Mouse (Mus musculus): ENCODE data around the gene Spast. TPM values are rescaled to one million over a fixed set of nuclear protein-coding genes. Genes with fewer than 3 reads are reported as not detected.
"Not testable (repeated sequence)": the region's sequence is repeated elsewhere in the genome, so short reads cannot be mapped to it uniquely, and the experiment has no call there.

Gene Spast
- polyA plus RNA-seq, 1 experiment from 2014 or later: 10.8 TPM

GRCm38 (mm10) chr17:74322400-74323054, 16.3 kb upstream of the Spast start:
- no peaks in the 10 kb centered on the region for H3K27me3 ChIP-seq (ENCODE audit: control insufficient read depth, insufficient read depth, low read depth, low read length)
- H3K27ac ChIP-seq (ENCODE audit: low read length): no peak overlapping the region
- no peak overlapping the region for H3K4me2 ChIP-seq (ENCODE audit: low read depth, low read length)
- no peaks in the 10 kb centered on the region for H3K4me1 ChIP-seq (replicated peaks; ENCODE audit: control insufficient read depth, insufficient read depth, low read length)
- ATAC-seq (ENCODE audit: low read depth): no peak
- no peak overlapping the region for H3K4me3 ChIP-seq (ENCODE audit: low read length)
- no peaks in the 10 kb centered on the region for H3K36me3 ChIP-seq (ENCODE audit: control insufficient read depth, insufficient read depth, low read length)
- H3K9me3 ChIP-seq (ENCODE audit: control insufficient read depth, low read length): no peaks in the 10 kb centered on the region
- H3K9ac ChIP-seq (ENCODE audit: low read length): no peak overlapping the region
- WGBS: 47% methylated on average over 5 of the region's 5 CpGs

- H3K9me3 ChIP-seq (ENCODE audit: control insufficient read depth, low read length): no peaks in the 10 kb centered on the region
- H3K27me3 ChIP-seq (ENCODE audit: control insufficient read depth, insufficient read depth, low read depth, low read length): no peaks in the 10 kb centered on the region
- H3K36me3 ChIP-seq (ENCODE audit: control insufficient read depth, insufficient read depth, low read length): no peaks in the 10 kb centered on the region
- H3K27ac ChIP-seq (ENCODE audit: low read length): no peak within 1 kb of the TSS
- no peaks in the 10 kb centered on the region for H3K4me1 ChIP-seq (replicated peaks; ENCODE audit: control insufficient read depth, insufficient read depth, low read length)
- WGBS: 69% methylated on average over 2 of the region's 2 CpGs
- H3K4me2 ChIP-seq (ENCODE audit: low read depth, low read length): no peak within 1 kb of the TSS
- no peak for ATAC-seq (ENCODE audit: low read depth)
- H3K9ac ChIP-seq (ENCODE audit: low read length): no peak within 1 kb of the TSS
- no peak within 1 kb of the TSS for H3K4me3 ChIP-seq (ENCODE audit: low read length)
These were observed 14.9 kb upstream of the Spast start, which contains the start of gene Dpy30 for GRCm38 (mm10) chr17:74323844-74324243. Gene Dpy30 (minus strand): TSS chr17:74323944.

DNA sequence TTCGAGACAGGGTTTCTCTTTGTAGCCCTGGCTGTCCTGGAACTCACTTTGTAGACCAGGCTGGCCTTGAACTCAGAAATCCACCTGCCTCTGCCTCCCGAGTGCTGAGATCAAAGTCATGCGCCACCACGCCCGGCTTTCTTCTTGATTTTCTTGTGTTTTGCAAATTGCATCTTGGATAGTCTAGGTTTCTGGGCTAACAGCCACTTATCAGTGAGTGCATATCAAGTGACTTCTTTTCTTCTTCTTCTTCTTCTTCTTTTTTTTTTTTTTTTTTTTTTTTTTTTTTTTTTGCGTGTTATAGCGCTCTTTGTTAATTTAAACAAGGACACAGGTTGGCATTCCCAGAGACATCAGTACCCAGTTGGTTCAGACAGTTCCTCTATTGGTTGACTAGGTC, 11.6 kb upstream of the Spast start:
- H3K9me3 ChIP-seq (ENCODE audit: control insufficient read depth, low read length); H3K4me2 ChIP-seq (ENCODE audit: low read depth, low read length); H3K4me3 ChIP-seq (ENCODE audit: low read length); H3K27ac ChIP-seq (ENCODE audit: low read length); H3K9ac ChIP-seq (ENCODE audit: low read length); H3K4me1 ChIP-seq (replicated peaks; ENCODE audit: control insufficient read depth, insufficient read depth, low read length); H3K27me3 ChIP-seq (ENCODE audit: control insufficient read depth, insufficient read depth, low read depth, low read length); ATAC-seq (ENCODE audit: low read depth); H3K36me3 ChIP-seq (ENCODE audit: control insufficient read depth, insufficient read depth, low read length): not testable (repeated sequence)
- WGBS: 79% methylated on average over 7 of the region's 7 CpGs

DNA sequence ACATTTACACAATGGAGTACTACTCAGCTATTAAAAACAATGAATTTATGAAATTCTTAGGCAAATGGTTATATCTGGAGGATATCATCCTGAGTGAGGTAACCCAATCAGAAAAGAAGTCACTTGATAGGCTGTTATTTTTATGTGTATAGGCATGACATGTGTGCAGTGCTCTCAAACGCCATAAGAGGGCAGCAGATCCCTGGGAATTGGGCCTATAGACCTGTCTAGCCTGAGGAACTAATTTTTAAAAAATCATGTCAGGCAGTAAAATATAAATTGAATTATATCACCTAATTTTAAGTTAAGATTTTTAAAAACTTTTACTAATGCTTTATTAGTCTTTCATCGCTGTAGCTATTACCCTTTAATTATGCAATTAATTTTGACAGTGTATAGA, 10.6 kb upstream of the Spast start:
- 41% methylated on average over 2 of the region's 2 CpGs for WGBS

GRCm38 (mm10) chr17:74331049-74331676, 7.6 kb upstream of the Spast start:
- H3K4me3 ChIP-seq (ENCODE audit: low read length): no peak overlapping the region
- no peak for ATAC-seq (ENCODE audit: low read depth)
- H3K9me3 ChIP-seq (ENCODE audit: control insufficient read depth, low read length): no peaks in the 10 kb centered on the region
- H3K9ac ChIP-seq (ENCODE audit: low read length): no peak overlapping the region
- 59% methylated on average over 9 of the region's 9 CpGs for WGBS
- no peaks in the 10 kb centered on the region for H3K4me1 ChIP-seq (replicated peaks; ENCODE audit: control insufficient read depth, insufficient read depth, low read length)
- H3K36me3 ChIP-seq (ENCODE audit: control insufficient read depth, insufficient read depth, low read length): no peaks in the 10 kb centered on the region
- no peak overlapping the region for H3K4me2 ChIP-seq (ENCODE audit: low read depth, low read length)
- H3K27ac ChIP-seq (ENCODE audit: low read length): no peak overlapping the region
- no peaks in the 10 kb centered on the region for H3K27me3 ChIP-seq (ENCODE audit: control insufficient read depth, insufficient read depth, low read depth, low read length)

More for the DNA sequence above, 10.6 kb upstream of the Spast start:
- not testable (repeated sequence) for H3K4me2 ChIP-seq (ENCODE audit: low read depth, low read length); H3K27ac ChIP-seq (ENCODE audit: low read length); H3K9me3 ChIP-seq (ENCODE audit: control insufficient read depth, low read length); H3K9ac ChIP-seq (ENCODE audit: low read length); H3K27me3 ChIP-seq (ENCODE audit: control insufficient read depth, insufficient read depth, low read depth, low read length); H3K4me1 ChIP-seq (replicated peaks; ENCODE audit: control insufficient read depth, insufficient read depth, low read length); H3K36me3 ChIP-seq (ENCODE audit: control insufficient read depth, insufficient read depth, low read length); ATAC-seq (ENCODE audit: low read depth); H3K4me3 ChIP-seq (ENCODE audit: low read length)

DNA sequence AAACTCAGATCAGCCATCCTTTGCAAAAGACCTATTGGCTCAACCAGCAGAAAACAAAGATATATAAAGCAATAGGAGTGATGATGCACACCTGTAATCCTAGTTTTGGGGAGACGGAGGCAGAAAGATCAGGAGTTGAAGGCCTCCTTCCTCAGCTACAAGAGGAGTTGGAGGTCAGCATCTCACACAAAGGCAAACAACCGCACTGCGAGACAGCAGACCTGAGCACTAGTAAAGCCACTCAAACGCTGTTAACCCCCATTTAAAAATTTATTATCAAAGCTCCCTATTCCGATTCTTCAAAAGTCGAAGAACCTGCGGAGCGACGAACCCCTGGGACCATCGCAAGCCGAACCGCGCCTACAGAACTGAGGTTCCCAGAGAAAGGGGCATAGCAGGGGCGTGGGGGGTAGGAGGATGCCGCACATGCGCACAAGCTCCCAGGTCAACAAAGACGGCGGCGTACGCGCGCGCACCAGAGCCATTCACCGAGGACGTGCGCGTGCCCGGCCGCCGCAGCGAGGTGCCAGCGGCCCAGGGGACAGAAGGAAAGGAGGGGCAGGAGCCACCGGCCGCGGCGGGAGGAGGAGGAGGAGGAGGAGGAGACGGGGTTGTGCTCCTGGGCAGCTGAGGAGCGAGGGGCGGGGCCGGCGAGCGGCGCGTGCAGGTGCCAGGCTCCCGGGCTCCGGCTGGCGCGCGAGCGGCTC, 409 bp upstream of the Spast start:
- Histone ChIP-seq H3K9me3 (ENCODE audit: control insufficient read depth, low read length) (no peaks in the 10 kb centered on the region), H3K27ac (ENCODE audit: low read length) (peak overlapping the region; percentile 96), H3K27me3 (ENCODE audit: control insufficient read depth, insufficient read depth, low read depth, low read length) (no peaks in the 10 kb centered on the region), H3K4me2 (ENCODE audit: low read depth, low read length) (peak overlapping the region; percentile 83), H3K4me1 (replicated peaks; ENCODE audit: control insufficient read depth, insufficient read depth, low read length) (peaks cover 18% of the 10 kb centered on the region), H3K4me3 (ENCODE audit: low read length) (peak overlapping the region; percentile 72), H3K9ac (ENCODE audit: low read length) (peak overlapping the region; percentile 90), H3K36me3 (ENCODE audit: control insufficient read depth, insufficient read depth, low read length) (no peaks in the 10 kb centered on the region)
- peak; percentile 97 for ATAC-seq (ENCODE audit: low read depth)
- WGBS: 1% methylated on average over 31 of the region's 50 CpGs

GRCm38 (mm10) chr17:74341151-74341550, 2.4 kb downstream of the Spast start:
- no peaks in the 10 kb centered on the region for H3K36me3 ChIP-seq (ENCODE audit: control insufficient read depth, insufficient read depth, low read length)

DNA sequence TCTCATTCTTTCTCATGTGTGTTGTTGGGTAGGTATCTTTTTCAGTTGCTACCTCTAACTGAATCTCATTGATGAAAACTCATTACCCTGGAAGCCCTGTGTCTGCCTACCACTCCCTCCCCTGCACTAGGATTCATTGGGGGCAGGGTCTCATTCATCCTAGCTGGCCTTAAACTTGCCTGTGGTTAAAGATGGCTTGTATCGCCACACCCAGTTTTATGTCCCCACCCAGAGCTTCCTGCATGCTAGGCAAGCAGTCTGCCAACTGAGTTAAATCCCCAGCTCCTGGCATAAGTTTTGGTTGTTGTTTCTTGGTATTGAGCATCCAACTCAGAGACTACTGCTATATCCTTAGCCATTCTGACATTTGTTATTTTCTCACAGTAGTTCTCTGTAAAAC, 24.8 kb downstream of the Spast start:
- H3K36me3 ChIP-seq (ENCODE audit: control insufficient read depth, insufficient read depth, low read length): peaks cover 12% of the 10 kb centered on the region
- H3K4me3 ChIP-seq (ENCODE audit: low read length): no peak overlapping the region
- WGBS: 88% methylated on average over 1 of the region's 1 CpGs
- no peak overlapping the region for H3K9ac ChIP-seq (ENCODE audit: low read length)
- no peaks in the 10 kb centered on the region for H3K27me3 ChIP-seq (ENCODE audit: control insufficient read depth, insufficient read depth, low read depth, low read length)
- H3K27ac ChIP-seq (ENCODE audit: low read length): no peak overlapping the region
- H3K9me3 ChIP-seq (ENCODE audit: control insufficient read depth, low read length): no peaks in the 10 kb centered on the region
- no peak overlapping the region for H3K4me2 ChIP-seq (ENCODE audit: low read depth, low read length)
- no peak for ATAC-seq (ENCODE audit: low read depth)
- no peaks in the 10 kb centered on the region for H3K4me1 ChIP-seq (replicated peaks; ENCODE audit: control insufficient read depth, insufficient read depth, low read length)

More at GRCm38 (mm10) chr17:74341151-74341550, 2.4 kb downstream of the Spast start:
- Histone ChIP-seq H3K9ac (ENCODE audit: low read length) (no peak overlapping the region), H3K4me2 (ENCODE audit: low read depth, low read length) (peak overlapping the region; percentile 83), H3K4me3 (ENCODE audit: low read length) (no peak overlapping the region; the same call in 1 of the 2 replicates), H3K27ac (ENCODE audit: low read length) (no peak overlapping the region), H3K27me3 (ENCODE audit: control insufficient read depth, insufficient read depth, low read depth, low read length) (no peaks in the 10 kb centered on the region), H3K4me1 (replicated peaks; ENCODE audit: control insufficient read depth, insufficient read depth, low read length) (peaks cover 18% of the 10 kb centered on the region), H3K9me3 (ENCODE audit: control insufficient read depth, low read length) (no peaks in the 10 kb centered on the region)
- WGBS: 63% methylated on average over 5 of the region's 5 CpGs
- no peak for ATAC-seq (ENCODE audit: low read depth)

GRCm38 (mm10) chr17:74376916-74377315, 38.1 kb downstream of the Spast start:
- Histone ChIP-seq H3K9ac (ENCODE audit: low read length) (no peak overlapping the region), H3K4me1 (replicated peaks; ENCODE audit: control insufficient read depth, insufficient read depth, low read length) (no peaks in the 10 kb centered on the region), H3K36me3 (ENCODE audit: control insufficient read depth, insufficient read depth, low read length) (peaks cover 35% of the 10 kb centered on the region), H3K27me3 (ENCODE audit: control insufficient read depth, insufficient read depth, low read depth, low read length) (no peaks in the 10 kb centered on the region), H3K9me3 (ENCODE audit: control insufficient read depth, low read length) (no peaks in the 10 kb centered on the region), H3K4me2 (ENCODE audit: low read depth, low read length) (no peak overlapping the region), H3K4me3 (ENCODE audit: low read length) (no peak overlapping the region), H3K27ac (ENCODE audit: low read length) (no peak overlapping the region)
- no peak for ATAC-seq (ENCODE audit: low read depth)
- WGBS: 69% methylated on average over 1 of the region's 1 CpGs

Data from lung, embryonic 16.5 days (tissue).